Mouse (Mus musculus): ENCODE results near the gene Efcab9. TPM values are rescaled to one million over a fixed set of nuclear protein-coding genes. Genes with fewer than 3 reads are reported as not detected.

Efcab9 gene
- total and polyA plus RNA-seq, 3 experiments = 0.25 to 1.5 TPM; not detected in 1

GRCm38 (mm10) chr11:32485290-32485689, 46.6 kb downstream of the Efcab9 start (continued):
- no peak for TF ChIP-seq POLR2AphosphoS2 (IDR thresholded peaks at IDR 0.05; ENCODE audit: low read depth, low read length)
- no peak for TF ChIP-seq ETS1 (conservative IDR thresholded peaks at IDR 0.05; ENCODE audit: low read depth, low read length)
- TF ChIP-seq MAFK (IDR thresholded peaks at IDR 0.05; ENCODE audit: insufficient replicate concordance, low read length) = no peak
- TF ChIP-seq TCF12 (IDR thresholded peaks at IDR 0.05; ENCODE audit: low read depth, low read length) = no peak

DNA sequence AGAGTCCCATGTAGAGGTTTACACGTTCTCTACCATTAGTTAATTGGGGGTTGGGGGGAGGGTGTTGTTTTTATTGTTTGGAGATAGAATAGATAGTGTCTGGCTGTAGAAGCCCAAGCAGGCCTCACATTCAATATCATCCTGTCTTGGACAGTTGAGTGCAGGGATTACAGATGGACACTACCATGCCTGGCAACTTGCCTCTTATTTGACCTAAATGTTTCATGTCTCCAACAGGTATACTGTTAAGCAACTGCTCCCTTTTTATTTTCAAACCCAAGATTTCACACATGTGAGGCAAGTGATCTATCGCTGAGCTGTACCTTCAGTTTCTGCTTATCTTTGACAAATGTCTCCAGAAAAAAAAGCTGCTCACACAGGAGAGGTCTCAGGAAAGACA, 50.4 kb downstream of the Efcab9 start:
- Histone ChIP-seq H3K27ac (ENCODE audit: insufficient read depth, low read depth) (no peak overlapping the region), H3K79me2 (replicated peaks; ENCODE audit: control insufficient read depth, extremely low read depth, insufficient read depth, poor library complexity, severe bottlenecking) (peaks cover 3% of the 10 kb centered on the region; the same call in 1 of the 2 replicates), H3K27me3 (replicated peaks) (no peaks in the 10 kb centered on the region), H3K4me2 (ENCODE audit: insufficient read depth, low read depth, poor library complexity, severe bottlenecking) (no peak overlapping the region), H3K4me1 (ENCODE audit: control insufficient read depth in 1 of 2, insufficient read depth in 2 of 2) (peaks cover 8 to 20% of the 10 kb centered on the region in 2 experiments), H3K36me3 (replicated peaks in 1 of 2; ENCODE audit: control insufficient read depth in 1 of 2, insufficient read depth in 1 of 2, low read length in 1 of 2) (no peaks in the 10 kb centered on the region), H3K9me3 (replicated peaks; ENCODE audit: low read length) (no peaks in the 10 kb centered on the region), H3K9ac (ENCODE audit: insufficient read depth, low read depth) (no peak overlapping the region), H3K4me3 (replicated peaks in 1 of 3; ENCODE audit: low read depth in 2 of 3, low read length in 2 of 3, poor library complexity in 1 of 3) (no peak overlapping the region)
- dilution Hi-C loops (cut with MboI; ENCODE audit: extremely low pct_ligation_motif_present, extremely low pct_unique_long_range_greater_than_20kb, low sequenced_read_pairs) = no loop called here
- DNase-seq (ENCODE audit: extremely low read depth) = no peak
- TF ChIP-seq ETS1 (conservative IDR thresholded peaks at IDR 0.05; ENCODE audit: low read depth, low read length) = no peak
- TF ChIP-seq UBTF (IDR thresholded peaks at IDR 0.05; ENCODE audit: low read depth, low read length) = no peak
- TF ChIP-seq POLR2AphosphoS2 (IDR thresholded peaks at IDR 0.05; ENCODE audit: low read depth, low read length) = no peak
- no peak for TF ChIP-seq ZNF384 (IDR thresholded peaks at IDR 0.05; ENCODE audit: low read depth, low read length)
- TF ChIP-seq USF1 (IDR thresholded peaks at IDR 0.05; ENCODE audit: low read depth, low read length) = no peak
- in situ Hi-C loops (cut with MboI; ENCODE audit: low pct_ligation_motif_present, low pct_unique_long_range_greater_than_20kb, low sequenced_read_pairs) = no loop called here

DNA sequence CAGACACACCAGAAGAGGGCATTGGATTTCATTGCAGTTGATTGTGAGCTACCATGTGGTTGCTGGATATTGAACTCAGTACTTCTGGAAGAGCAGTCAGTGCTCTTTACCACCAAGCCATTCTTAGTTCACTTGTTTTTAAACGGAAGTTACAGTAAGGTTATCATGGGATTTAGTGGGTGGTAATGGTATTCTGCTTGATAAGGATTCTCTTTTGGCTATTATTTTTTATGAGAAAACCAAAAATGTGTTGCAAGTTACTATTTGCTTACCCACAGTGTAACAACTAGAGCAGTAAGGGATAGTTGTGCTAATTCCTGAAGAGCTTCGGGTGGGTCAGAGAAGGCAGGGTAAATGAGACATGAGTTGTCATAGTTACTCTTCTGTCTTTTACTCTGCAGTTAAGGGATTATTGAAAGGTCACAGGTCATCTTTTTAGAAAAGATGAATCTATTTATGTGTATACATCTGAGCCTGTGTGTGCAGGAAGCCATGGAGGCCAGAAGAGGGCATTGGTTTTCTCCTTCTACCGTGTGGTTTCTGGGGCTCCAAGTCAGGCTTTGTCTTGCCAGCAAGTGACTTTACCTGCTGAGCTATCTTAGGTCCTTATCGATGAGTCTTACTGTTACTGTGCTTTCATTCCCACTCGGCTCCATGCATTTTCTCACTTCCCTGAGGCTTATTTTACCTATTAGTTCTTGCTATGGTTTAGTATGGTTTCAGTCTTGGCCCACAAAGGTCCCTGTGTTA, 56.2 kb downstream of the Efcab9 start:
- in situ Hi-C loops (cut with MboI; ENCODE audit: low pct_ligation_motif_present, low pct_unique_long_range_greater_than_20kb, low sequenced_read_pairs) = no loop called here
- Histone ChIP-seq H3K4me2 (ENCODE audit: insufficient read depth, low read depth, poor library complexity, severe bottlenecking) (no peak overlapping the region), H3K9ac (ENCODE audit: insufficient read depth, low read depth) (no peak overlapping the region), H3K79me2 (replicated peaks; ENCODE audit: control insufficient read depth, extremely low read depth, insufficient read depth, poor library complexity, severe bottlenecking) (peaks cover 3% of the 10 kb centered on the region; the same call in 1 of the 2 replicates), H3K4me3 (replicated peaks in 1 of 3; ENCODE audit: low read depth in 2 of 3, low read length in 2 of 3, poor library complexity in 1 of 3) (no peak overlapping the region), H3K36me3 (replicated peaks in 1 of 2; ENCODE audit: control insufficient read depth in 1 of 2, insufficient read depth in 1 of 2, low read length in 1 of 2) (no peaks in the 10 kb centered on the region), H3K9me3 (replicated peaks; ENCODE audit: low read length) (no peaks in the 10 kb centered on the region), H3K27me3 (replicated peaks) (no peaks in the 10 kb centered on the region), H3K27ac (ENCODE audit: insufficient read depth, low read depth) (no peak overlapping the region), H3K4me1 (ENCODE audit: control insufficient read depth in 1 of 2, insufficient read depth in 2 of 2) (peaks cover 6 to 21% of the 10 kb centered on the region in 2 experiments)
- no peak for TF ChIP-seq GABPA (IDR thresholded peaks at IDR 0.05; ENCODE audit: insufficient replicate concordance, low read depth, low read length)
- TF ChIP-seq JUND (conservative IDR thresholded peaks at IDR 0.05; ENCODE audit: low read depth, low read length) = no peak
- no peak for TF ChIP-seq USF1 (IDR thresholded peaks at IDR 0.05; ENCODE audit: low read depth, low read length)
- TF ChIP-seq ELF1 (IDR thresholded peaks at IDR 0.05; ENCODE audit: low read depth, low read length) = no peak
- no peak for TF ChIP-seq MAZ (IDR thresholded peaks at IDR 0.05; ENCODE audit: low read depth, low read length)
- no peak for TF ChIP-seq MAX (IDR thresholded peaks at IDR 0.05; ENCODE audit: low read length)
- no peak for TF ChIP-seq MXI1 (IDR thresholded peaks at IDR 0.05; ENCODE audit: low read depth, low read length)
- no peak for TF ChIP-seq NRF1 (IDR thresholded peaks at IDR 0.05; ENCODE audit: low read depth, low read length)
- TF ChIP-seq ETS1 (conservative IDR thresholded peaks at IDR 0.05; ENCODE audit: low read depth, low read length) = no peak
- TF ChIP-seq SMC3 (IDR thresholded peaks at IDR 0.05; ENCODE audit: low read depth, low read length) = peak; percentile 32; the same call in 1 of the 2 replicates
- TF ChIP-seq IRF4 (IDR thresholded peaks at IDR 0.05; ENCODE audit: low read depth, low read length) = no peak
- no peak for TF ChIP-seq TBP (conservative IDR thresholded peaks at IDR 0.05; ENCODE audit: low read depth, low read length)
- TF ChIP-seq CTCF (conservative IDR thresholded peaks at IDR 0.05 in 1 of 2, IDR thresholded peaks at IDR 0.05 in 1 of 2; ENCODE audit: low read depth in 2 of 2, low read length in 2 of 2) = peak in 1 of 2 experiments; percentile 49; a peak in 2 of 4 replicates
- TF ChIP-seq BHLHE40 (IDR thresholded peaks at IDR 0.05; ENCODE audit: low read depth, low read length) = no peak
- TF ChIP-seq ZMIZ1 (IDR thresholded peaks at IDR 0.05; ENCODE audit: low read depth, low read length) = no peak
- peak; percentile 30 for TF ChIP-seq RAD21 (IDR thresholded peaks at IDR 0.05; ENCODE audit: low read depth, low read length)
- dilution Hi-C loops (cut with MboI; ENCODE audit: extremely low pct_ligation_motif_present, extremely low pct_unique_long_range_greater_than_20kb, low sequenced_read_pairs) = no loop called here
- DNase-seq (ENCODE audit: extremely low read depth) = no peak
